In genomic region chr9:15953585-15954337, GRCm38 (mm10) we compare ENCODE assay signal across 19 mouse cellular contexts.
DNase-seq lines count a peak whose midpoint lies in the region; ATAC-seq lines count a peak whose summit lies in the region.
"Had no signal": no experiment of that assay in that cellular context is flagged by ENCODE, and none has a peak within 500 bp of the region (broad histone marks: within the 10 kb centered on the region; RNA-seq: fewer than 3 reads in every experiment).

No protein-coding gene starts in this region.

- H3K27me3 ChIP-seq in forebrain, embryonic 14.5 days (replicated peaks; ENCODE audit: control insufficient read depth, insufficient read depth, low read length) = no peaks in the 10 kb centered on the region
- no peaks in the 10 kb centered on the region for H3K27me3 ChIP-seq in forebrain, embryonic 16.5 days (replicated peaks; ENCODE audit: control insufficient read depth, insufficient read depth, low read length)
- H3K27me3 ChIP-seq: heart, embryonic 15.5 days; hindbrain, embryonic 13.5 days had no signal

- no peak overlapping the region for H3K4me3 ChIP-seq in forebrain, embryonic 14.5 days (ENCODE audit: low read depth, low read length)
- no peak overlapping the region for H3K4me3 ChIP-seq in forebrain, embryonic 16.5 days (replicated peaks; ENCODE audit: low read length)
- H3K4me3 ChIP-seq: heart, adult 2 months; heart, embryonic 15.5 days; hindbrain, embryonic 13.5 days had no signal

- 62% methylated on average over 6 of the region's 6 CpGs for WGBS in forebrain, embryonic 14.5 days
- 58% methylated on average over 6 of the region's 6 CpGs for WGBS in forebrain, embryonic 16.5 days

- no peak overlapping the region for H3K4me2 ChIP-seq in forebrain, embryonic 14.5 days (ENCODE audit: low read length)
- H3K4me2 ChIP-seq in forebrain, embryonic 16.5 days (ENCODE audit: low read length) = no peak overlapping the region
- H3K4me2 ChIP-seq: heart, embryonic 11.5 days; heart, embryonic 15.5 days; hindbrain, embryonic 13.5 days had no signal

- no peak overlapping the region for H3K9ac ChIP-seq in forebrain, embryonic 14.5 days (ENCODE audit: low read length)
- no peak overlapping the region for H3K9ac ChIP-seq in forebrain, embryonic 16.5 days (replicated peaks; ENCODE audit: low read depth, low read length)
- H3K9ac ChIP-seq: forebrain, postnatal 0 days; heart, embryonic 15.5 days; hindbrain, embryonic 13.5 days had no signal

- no peak overlapping the region for H3K27ac ChIP-seq in forebrain, embryonic 14.5 days (ENCODE audit: low read depth, low read length)
- no peak overlapping the region for H3K27ac ChIP-seq in forebrain, embryonic 16.5 days (ENCODE audit: low read length)
- H3K27ac ChIP-seq: heart, adult 2 months; heart, embryonic 15.5 days; hindbrain, embryonic 13.5 days; hindbrain, postnatal 0 days had no signal

- no peak for ATAC-seq in forebrain, embryonic 14.5 days
- ATAC-seq in forebrain, embryonic 16.5 days = no peak
- ATAC-seq: forebrain, postnatal 0 days; hindbrain, postnatal 0 days had no signal

- peak; percentile 19 for DNase-seq in forebrain, embryonic 14.5 days (ENCODE audit: low spot score)
- DNase-seq in heart, adult 11 months = peak; percentile 59
- DNase-seq in heart, adult 18-20 months = no peak
- DNase-seq in right cerebral cortex, adult 18-20 months = peak; percentile 15
- DNase-seq in right cerebral cortex, postnatal 36 days (ENCODE audit: low spot score in 2 of 2) = no peak
- DNase-seq in testis, postnatal 10 days (ENCODE audit: low spot score) = no peak
- DNase-seq: adrenal gland, adult 2 months; adrenal gland, postnatal 25 days; cerebellum, adult 9-10 months; forebrain, postnatal 0 days; gastrocnemius, postnatal 14 days; heart, adult 2 months; heart, postnatal 14 days; kidney, adult 11 months had no signal

- H3K36me3 ChIP-seq in forebrain, embryonic 14.5 days (ENCODE audit: control insufficient read depth, insufficient read depth, low read length) = no peaks in the 10 kb centered on the region
- no peaks in the 10 kb centered on the region for H3K36me3 ChIP-seq in forebrain, embryonic 16.5 days (ENCODE audit: control insufficient read depth, insufficient read depth)
- H3K36me3 ChIP-seq: heart, embryonic 15.5 days; hindbrain, embryonic 13.5 days had no signal

- no peaks in the 10 kb centered on the region for H3K9me3 ChIP-seq in forebrain, embryonic 14.5 days (replicated peaks; ENCODE audit: control insufficient read depth, low read length)
- no peaks in the 10 kb centered on the region for H3K9me3 ChIP-seq in forebrain, embryonic 16.5 days (ENCODE audit: control insufficient read depth, low read length)
- H3K9me3 ChIP-seq: heart, embryonic 15.5 days; hindbrain, embryonic 13.5 days had no signal

- peaks cover 11% of the 10 kb centered on the region; the same call in 1 of the 2 replicates for H3K4me1 ChIP-seq in forebrain, embryonic 14.5 days (ENCODE audit: control insufficient read depth, insufficient read depth, low read length)
- peaks cover 13% of the 10 kb centered on the region for H3K4me1 ChIP-seq in forebrain, embryonic 16.5 days (replicated peaks; ENCODE audit: control insufficient read depth, insufficient read depth, low read length)
- H3K4me1 ChIP-seq: heart, embryonic 15.5 days had no signal

Comparison
In these comparisons a context has a peak if more than half of its experiments do, and no peak if none do; other contexts are left out.
1. DNase-seq: peak in forebrain, embryonic 14.5 days (single experiment), heart, adult 11 months (single experiment) and right cerebral cortex, adult 18-20 months (single experiment); none in heart, adult 18-20 months (0 of 2), right cerebral cortex, postnatal 36 days (0 of 2) and testis, postnatal 10 days (single experiment).